Comparison of ENCODE assay signal across 8 mouse cellular contexts in the genomic region with DNA sequence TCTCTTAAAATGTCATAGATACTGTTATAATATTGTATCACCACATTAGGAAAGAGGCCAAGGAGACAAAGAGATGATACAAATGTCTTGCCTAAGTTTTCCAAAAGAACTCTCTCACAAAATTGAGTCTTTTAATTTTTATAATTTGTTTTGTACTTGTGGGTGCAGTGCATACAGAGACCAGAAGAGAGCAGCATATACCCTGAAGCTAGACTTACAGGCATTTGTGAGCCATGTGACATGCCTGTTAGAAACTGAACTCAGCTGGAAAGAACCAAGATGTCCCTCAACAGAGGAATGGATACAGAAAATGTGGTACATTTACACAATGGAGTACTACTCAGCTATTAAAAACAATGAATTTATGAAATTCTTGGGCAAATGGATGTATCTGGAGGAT. TPM values are rescaled to one million over a fixed set of nuclear protein-coding genes. Genes with fewer than 3 reads are reported as not detected.
DNase-seq lines count a peak whose midpoint lies in the region; ATAC-seq and TF ChIP-seq lines count a peak whose summit lies in the region.
"Not testable (repeated sequence)": the region's sequence is repeated elsewhere in the genome, so short reads cannot be mapped to it uniquely, and the experiment has no call there.

No protein-coding gene starts in this region.

- H3K27ac ChIP-seq in hindbrain, postnatal 0 days; layer of hippocampus, adult 2 months: not testable (repeated sequence)

- H3K4me1 ChIP-seq in hindbrain, postnatal 0 days (ENCODE audit: insufficient read depth, low read length) = not testable (repeated sequence)

- peaks cover 11% of the 10 kb centered on the region; the same call in 1 of the 2 replicates for H3K36me3 ChIP-seq in hindbrain, postnatal 0 days (ENCODE audit: insufficient read depth, low read length)

- TF ChIP-seq CTCF in hindbrain, postnatal 0 days (IDR thresholded peaks at IDR 0.05; ENCODE audit: low read depth) = peak; percentile 42
- TF ChIP-seq CTCF in layer of hippocampus, adult 2 months (conservative IDR thresholded peaks at IDR 0.05) = peak; percentile 59

- not testable (repeated sequence) for H3K27me3 ChIP-seq in hindbrain, postnatal 0 days (ENCODE audit: insufficient read depth, low read length)

- not testable (repeated sequence) for H3K9me3 ChIP-seq in hindbrain, postnatal 0 days (ENCODE audit: low read length)

- DNase-seq in 3T3-L1 (ENCODE audit: low read depth, low spot score) = peak; percentile 58
- DNase-seq in ES-CJ7 (ENCODE audit: low read depth, low spot score) = peak; percentile 55
- peak; percentile 24 for DNase-seq in adipocyte (ENCODE audit: low spot score)
- DNase-seq in embryo, embryonic 11 days = peak; percentile 7
- DNase-seq in hindbrain, postnatal 0 days (ENCODE audit: low spot score) = peak; percentile 23
- DNase-seq in layer of hippocampus, adult 2 months (ENCODE audit: low spot score in 2 of 2) = not testable (repeated sequence)
- peak; percentile 4 for DNase-seq in skeletal muscle tissue, adult 2 months (ENCODE audit: low read depth, low spot score)

- H3K9ac ChIP-seq in hindbrain, postnatal 0 days (replicated peaks; ENCODE audit: low read length) = not testable (repeated sequence)

- ATAC-seq in hindbrain, postnatal 0 days = not testable (repeated sequence)
- ATAC-seq in megakaryocyte, adult 5-6 weeks (ENCODE audit: poor library complexity, severe bottlenecking) = peak; percentile 49; the same call in 1 of the 2 replicates

- not testable (repeated sequence) for H3K4me2 ChIP-seq in hindbrain, postnatal 0 days (ENCODE audit: low read depth, low read length)

- not testable (repeated sequence) for H3K4me3 ChIP-seq in hindbrain, postnatal 0 days (ENCODE audit: low read length); layer of hippocampus, adult 2 months

RNA-seq across cellular contexts. Expression of a gene that starts 37.5 kb away (rescaled TPM):
- 10.8 and 16.1 TPM in 2 replicates for total RNA-seq in hindbrain, postnatal 0 days (2014; rRNA removed)
- 9.3 and 12.2 TPM in 2 replicates for polyA plus RNA-seq in hindbrain, postnatal 0 days (2015; fragmentation: Nextera tagmentation; extraction: Ambion mirVana)
- total RNA-seq in layer of hippocampus, adult 2 months (2021) = 1 to 10 TPM; 4.6 to 4.9 TPM
- 17.1 and 17.5 TPM in 2 replicates for total RNA-seq in megakaryocyte, adult 5-6 weeks (2015)
- total RNA-seq in megakaryocyte, adult 5-6 weeks (2017) = 16.4 and 17.7 TPM in 2 replicates

RNA-seq across cellular contexts. Expression of a gene that starts 52.3 kb away (rescaled TPM):
- 22.0 and 26.6 TPM in 2 replicates for total RNA-seq in hindbrain, postnatal 0 days (2014; rRNA removed)
- 4.0 and 4.2 TPM in 2 replicates for polyA plus RNA-seq in hindbrain, postnatal 0 days (2015; fragmentation: Nextera tagmentation; extraction: Ambion mirVana)
- 10 to 100 TPM; 58.5 to 59.4 TPM for total RNA-seq in layer of hippocampus, adult 2 months (2021)
- total RNA-seq in megakaryocyte, adult 5-6 weeks (2015) = 12.9 and 17.3 TPM in 2 replicates
- total RNA-seq in megakaryocyte, adult 5-6 weeks (2017) = 10.0 and 11.2 TPM in 2 replicates
